Mouse (Mus musculus) intestine, embryonic 15.5 days (tissue): ENCODE measurements around the gene Fam210b. TPM values are rescaled to one million over a fixed set of nuclear protein-coding genes. Genes with fewer than 3 reads are reported as not detected.

Experiments
- ATAC-seq: fragments of 200-750 bp; cut with Nextera tagmentation; 2 replicates; pipeline ENCODE4 v1.8.0; 2017; ENCODE audit warnings: moderate TSS enrichment, moderate library complexity
- H3K27ac ChIP-seq: fragments of 300-500 bp; sonication (generic); 2 replicates; pipeline ENCODE4 v1.5.1; 2015; ENCODE audit warnings: mild to moderate bottlenecking, inconsistent platforms
- H3K27me3 ChIP-seq: fragments of 300-500 bp; sonication (generic); replicated peaks from 2 replicates; pipeline ENCODE4 v1.6.1; 2015; ENCODE audit warnings: inconsistent platforms
- H3K36me3 ChIP-seq: fragments of 300-500 bp; sonication (generic); 2 replicates; pipeline ENCODE4 v1.6.1; 2015; ENCODE audit warnings: inconsistent platforms
- H3K4me1 ChIP-seq: fragments of 300-500 bp; sonication (generic); replicated peaks from 2 replicates; pipeline ENCODE4 v1.6.1; 2015; ENCODE audit warnings: inconsistent platforms
- H3K4me2 ChIP-seq: fragments of 300-500 bp; sonication (generic); replicated peaks from 2 replicates; pipeline ENCODE4 v1.6.1; 2015; ENCODE audit warnings: mild to moderate bottlenecking, inconsistent platforms
- H3K4me3 ChIP-seq: fragments of 300-500 bp; sonication (generic); replicated peaks from 2 replicates; pipeline ENCODE4 v1.5.1; 2015; ENCODE audit warnings: inconsistent platforms
- H3K9ac ChIP-seq: fragments of 300-500 bp; sonication (generic); 2 replicates; pipeline ENCODE4 v1.6.1; 2015; ENCODE audit warnings: inconsistent platforms
- H3K9me3 ChIP-seq: fragments of 300-500 bp; sonication (generic); 2 replicates; pipeline ENCODE4 v1.6.1; 2016; ENCODE audit warnings: inconsistent platforms
- WGBS: fragments of 180-500 bp; shearing (Covaris S2); methylation state at CpG from one replicate; pipeline ENCODE4 v1.1.7; 2015; 5-methylcytosine and 5-hydroxymethylcytosine counted together
- polyA plus RNA-seq: library from polyadenylated mRNA; unstranded; fragments of >200 nt; fragmentation: Nextera tagmentation; extraction: Ambion mirVana; gene quantifications from 2 replicates; pipeline ENCODE4 v1.2.1, GENCODE M21; 2015

Fam210b gene
- polyA plus RNA-seq, 1 experiment from 2014 or later = 14.5 TPM

DNA sequence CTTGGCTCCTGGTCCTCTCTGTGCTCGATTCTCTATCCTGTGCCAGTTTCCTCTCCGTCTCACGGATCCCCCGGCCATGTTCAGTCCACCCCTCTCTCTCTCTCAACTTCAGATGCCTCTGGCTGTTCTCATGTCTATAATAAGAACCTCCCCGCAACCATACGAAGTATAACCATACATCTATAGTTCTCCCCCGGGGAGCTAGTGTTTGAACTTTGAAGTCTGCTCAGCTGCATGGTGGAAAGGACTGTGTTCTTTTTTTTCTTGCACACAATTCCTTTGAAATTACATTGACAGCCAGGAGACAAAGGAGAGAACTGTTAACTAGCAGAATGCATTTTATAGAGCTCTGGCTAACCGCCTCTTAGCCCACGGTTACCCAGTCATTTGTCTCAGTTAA, 9.4 kb downstream of the Fam210b start:
- Histone ChIP-seq H3K9ac (no peak overlapping the region), H3K4me3 (no peak overlapping the region), H3K27me3 (no peaks in the 10 kb centered on the region), H3K4me2 (no peak overlapping the region), H3K27ac (no peak overlapping the region), H3K4me1 (no peaks in the 10 kb centered on the region), H3K9me3 (no peaks in the 10 kb centered on the region), H3K36me3 (peaks cover 41% of the 10 kb centered on the region)
- no peak for ATAC-seq
- WGBS = 77% methylated on average over 9 of the region's 9 CpGs

DNA sequence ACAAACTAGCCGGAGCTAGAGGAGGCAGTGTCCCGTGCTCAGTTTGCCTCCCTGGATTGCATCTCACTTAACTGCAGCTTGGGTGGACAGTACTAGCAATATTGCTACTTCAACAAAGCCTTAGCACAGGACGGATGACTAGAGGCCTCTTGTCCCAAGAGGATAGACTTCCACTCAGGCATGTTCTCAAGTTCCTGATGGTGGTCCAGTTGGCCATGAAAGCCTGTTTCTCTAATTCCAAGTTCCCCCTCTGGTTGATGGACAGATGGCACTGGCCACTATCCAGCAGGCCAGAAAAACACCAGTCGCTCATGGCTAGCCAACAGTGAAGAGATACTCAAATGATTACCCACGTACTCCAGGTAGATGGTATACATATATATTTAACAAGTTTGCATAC, 10.5 kb downstream of the Fam210b start:
- Histone ChIP-seq H3K4me2 (no peak overlapping the region), H3K9me3 (no peaks in the 10 kb centered on the region), H3K4me3 (no peak overlapping the region), H3K9ac (no peak overlapping the region), H3K4me1 (no peaks in the 10 kb centered on the region), H3K36me3 (peaks cover 48% of the 10 kb centered on the region), H3K27ac (no peak overlapping the region), H3K27me3 (no peaks in the 10 kb centered on the region)
- no peak for ATAC-seq
- 90% methylated on average over 5 of the region's 5 CpGs for WGBS

DNA sequence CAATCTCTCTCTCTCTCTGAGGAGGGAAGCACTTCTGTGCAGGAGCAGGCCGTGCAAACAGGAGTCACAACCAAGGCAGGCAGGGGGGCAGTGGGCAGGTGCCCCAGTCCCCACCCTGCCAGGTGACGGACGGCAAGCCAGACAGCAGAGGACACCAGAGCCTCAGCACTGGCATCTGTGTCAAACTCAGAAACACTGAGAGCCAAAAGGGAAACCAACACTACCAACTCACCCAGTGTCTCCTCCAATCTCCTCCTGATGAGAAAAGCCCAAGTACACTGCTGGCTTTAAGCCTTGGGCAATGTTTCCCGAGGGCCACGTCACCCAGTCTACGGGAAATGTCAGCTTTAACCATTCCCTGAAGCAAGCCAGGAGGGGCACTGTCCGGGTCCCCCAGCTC, 17.8 kb downstream of the Fam210b start:
- WGBS = 82% methylated on average over 7 of the region's 7 CpGs
- ATAC-seq = no peak
- no peaks in the 10 kb centered on the region for H3K9me3 ChIP-seq
- peaks cover 55% of the 10 kb centered on the region for H3K36me3 ChIP-seq
- H3K4me3 ChIP-seq = no peak overlapping the region
- 0 out of 2 replicates have a peak, but pooled peaks cover 2% of the 10 kb centered on the region for H3K4me1 ChIP-seq
- H3K27ac ChIP-seq = no peak overlapping the region
- H3K27me3 ChIP-seq = no peaks in the 10 kb centered on the region
- no peak overlapping the region for H3K4me2 ChIP-seq
- H3K9ac ChIP-seq = no peak overlapping the region

DNA sequence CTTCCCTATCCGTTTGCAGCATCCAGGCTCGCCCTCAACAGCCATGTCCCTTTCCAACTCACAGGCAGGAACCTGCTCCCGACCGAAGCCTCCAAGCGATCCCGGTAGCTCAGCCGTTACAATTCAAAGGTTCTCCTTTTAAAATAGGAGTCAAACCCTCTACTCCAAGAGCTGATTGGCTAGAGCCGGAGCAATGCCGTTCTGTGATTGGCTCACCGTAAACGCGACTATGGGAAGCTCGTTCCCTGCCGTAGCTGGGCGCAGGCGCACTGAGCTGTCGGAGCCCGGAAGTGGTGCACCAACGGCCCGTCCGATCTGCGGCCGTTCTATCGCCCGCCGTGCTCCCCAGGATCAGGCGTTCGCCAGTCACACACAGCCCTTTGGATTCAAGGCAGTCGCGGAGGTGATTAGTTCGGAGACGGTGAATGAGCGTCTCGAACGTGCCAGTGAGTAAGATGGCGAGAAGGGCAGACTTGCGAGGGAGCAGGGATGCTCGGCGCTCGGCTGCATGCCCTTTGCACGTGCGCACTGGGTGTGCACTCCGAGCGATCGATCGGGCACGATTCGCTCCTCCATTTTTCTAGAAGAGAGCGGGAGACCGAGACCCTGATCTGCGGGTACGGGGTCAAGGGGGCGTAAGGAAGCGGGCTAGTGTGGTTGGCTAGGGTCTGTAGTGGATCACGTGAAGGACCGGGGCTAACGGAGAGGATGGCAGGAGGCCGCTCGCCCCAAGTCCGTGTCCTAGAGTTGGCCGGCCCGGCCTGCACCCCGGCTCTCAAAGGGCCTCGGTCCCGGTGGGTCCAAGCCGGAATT, 25.3 kb downstream of the Fam210b start, which contains the start of the genes Aurka and Cstf1:
TSS of gene Aurka (minus strand) at position 125 of the 813 bp plus-strand sequence.
TSS of gene Cstf1 (plus strand) at position 271 of the 813 bp plus-strand sequence.
- ATAC-seq = peak; percentile 99
- peak within 1 kb of the TSS; percentile 91 for H3K9ac ChIP-seq
- no peaks in the 10 kb centered on the region for H3K27me3 ChIP-seq
- peak within 1 kb of the TSS; percentile 66 for H3K4me2 ChIP-seq
- H3K9me3 ChIP-seq = no peaks in the 10 kb centered on the region
- H3K4me3 ChIP-seq = peak within 1 kb of the TSS; percentile 90
- under 1% methylated on average over 66 of the region's 66 CpGs for whole genome bisulfite sequencing
- H3K36me3 ChIP-seq = peaks cover 21% of the 10 kb centered on the region
- peak within 1 kb of the TSS; percentile 88 for H3K27ac ChIP-seq
- peaks cover 12% of the 10 kb centered on the region for H3K4me1 ChIP-seq

DNA sequence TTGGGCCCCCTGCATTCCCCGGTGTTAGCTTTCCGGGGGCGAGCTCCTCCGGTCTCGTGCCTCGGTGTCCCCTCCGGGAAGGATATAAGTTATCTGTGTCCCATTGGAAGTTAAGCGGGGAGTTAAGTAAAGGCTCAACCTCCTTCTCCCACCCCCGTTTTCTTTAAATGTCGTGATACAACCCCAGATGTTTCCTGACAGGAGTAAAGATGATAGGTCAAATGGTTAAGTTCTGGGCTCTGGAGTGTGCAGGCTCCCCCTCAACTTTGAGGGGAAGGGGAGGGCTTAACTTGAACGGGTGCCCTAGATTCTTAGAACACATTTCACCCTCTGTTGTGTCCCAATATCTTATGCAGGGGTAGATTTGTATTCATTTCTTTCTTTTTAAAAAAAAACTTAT, 25.9 kb downstream of the Fam210b start:
- Histone ChIP-seq H3K4me3 (peak overlapping the region; percentile 90), H3K27me3 (no peaks in the 10 kb centered on the region), H3K36me3 (peaks cover 27% of the 10 kb centered on the region), H3K4me1 (peaks cover 12% of the 10 kb centered on the region), H3K9ac (peak overlapping the region; percentile 91), H3K9me3 (no peaks in the 10 kb centered on the region), H3K4me2 (peak overlapping the region; percentile 63), H3K27ac (peak overlapping the region; percentile 88)
- no peak; the same call in 1 of the 2 replicates for ATAC-seq
- WGBS = under 1% methylated on average over 11 of the region's 11 CpGs

DNA sequence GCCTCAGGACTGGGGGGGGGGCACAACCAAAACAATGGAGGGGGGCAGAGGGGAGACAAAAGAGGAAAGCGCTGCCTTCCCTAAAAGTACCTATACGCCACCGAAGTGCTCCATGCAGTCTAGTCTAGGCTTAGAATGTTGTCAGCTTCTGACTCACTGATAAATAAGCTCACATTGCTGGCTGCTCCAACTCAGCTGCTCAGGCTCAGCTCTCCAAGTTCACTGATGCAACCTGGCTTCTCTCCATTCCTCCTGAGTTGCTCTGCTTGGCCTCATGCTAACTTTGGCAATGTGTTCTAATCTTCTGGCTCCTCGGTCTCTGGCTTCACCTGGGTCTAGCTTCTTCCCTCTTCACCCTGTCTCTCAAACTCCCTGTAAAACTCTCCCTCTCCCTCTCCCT, 31.2 kb downstream of the Fam210b start:
- no peak overlapping the region for H3K4me3 ChIP-seq
- peaks cover 61% of the 10 kb centered on the region for H3K36me3 ChIP-seq
- WGBS = 85% methylated on average over 4 of the region's 4 CpGs
- no peaks in the 10 kb centered on the region for H3K9me3 ChIP-seq
- H3K27ac ChIP-seq = no peak overlapping the region
- H3K27me3 ChIP-seq = no peaks in the 10 kb centered on the region
- H3K4me1 ChIP-seq = 0 out of 2 replicates have a peak, but pooled peaks cover 4% of the 10 kb centered on the region
- no peak for ATAC-seq
- no peak overlapping the region for H3K9ac ChIP-seq
- no peak overlapping the region for H3K4me2 ChIP-seq

DNA sequence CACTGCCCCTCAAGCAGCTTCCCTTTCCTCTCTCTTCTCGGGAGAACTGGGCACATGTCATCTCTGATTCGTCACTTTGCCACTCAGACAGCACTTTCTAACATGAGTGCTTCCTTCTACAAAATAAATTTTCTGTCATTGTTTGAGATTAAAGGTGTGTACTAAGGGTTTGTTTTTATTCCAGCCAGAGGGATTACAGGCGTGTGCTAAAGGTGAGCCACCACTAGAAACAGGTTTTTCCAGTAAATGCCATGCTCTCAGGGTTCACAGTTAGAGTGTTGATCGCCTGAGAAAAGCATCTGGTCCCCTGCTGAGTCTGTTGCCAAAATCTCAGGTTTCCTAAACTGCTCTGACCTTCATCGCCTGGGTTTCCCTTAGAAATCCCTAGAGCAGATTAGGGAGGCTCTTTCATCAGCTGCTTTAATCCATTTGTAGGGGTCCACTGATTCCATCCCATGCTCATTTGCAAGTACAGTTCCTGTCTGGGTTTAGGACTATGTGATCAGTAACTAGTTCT, 31.7 kb downstream of the Fam210b start:
- H3K4me1 ChIP-seq = no peaks in the 10 kb centered on the region
- ATAC-seq = no peak
- H3K4me2 ChIP-seq = no peak overlapping the region
- no peaks in the 10 kb centered on the region for H3K27me3 ChIP-seq
- no peaks in the 10 kb centered on the region for H3K9me3 ChIP-seq
- no peak overlapping the region for H3K4me3 ChIP-seq
- WGBS = 57% methylated on average over 5 of the region's 5 CpGs
- peaks cover 65% of the 10 kb centered on the region for H3K36me3 ChIP-seq
- no peak overlapping the region for H3K27ac ChIP-seq
- no peak overlapping the region for H3K9ac ChIP-seq

DNA sequence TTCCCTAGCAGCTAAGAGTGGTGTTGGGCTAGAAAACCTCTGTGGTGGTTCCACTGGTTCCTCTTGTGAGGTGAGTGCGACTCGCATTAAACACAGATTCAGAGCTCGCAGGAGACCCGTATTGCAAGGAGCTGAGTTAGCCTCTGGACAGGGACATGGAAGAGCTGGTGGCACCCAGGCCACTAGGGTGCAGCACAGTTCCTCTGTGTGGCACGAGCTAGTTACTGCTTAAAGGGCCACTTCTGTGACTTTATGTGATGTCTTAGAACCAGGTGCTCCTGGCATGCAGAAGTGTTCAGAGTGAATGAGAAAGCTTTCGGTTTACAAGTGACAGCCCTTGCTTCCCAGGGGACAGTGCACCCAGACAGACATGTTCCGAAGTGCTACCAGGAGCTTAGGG, 33.0 kb downstream of the Fam210b start:
- H3K9ac ChIP-seq = no peak overlapping the region
- H3K27ac ChIP-seq = no peak overlapping the region
- ATAC-seq = no peak; the same call in 1 of the 2 replicates
- no peak overlapping the region for H3K4me3 ChIP-seq
- H3K27me3 ChIP-seq = no peaks in the 10 kb centered on the region
- whole genome bisulfite sequencing = 75% methylated on average over 7 of the region's 7 CpGs
- no peak overlapping the region for H3K4me2 ChIP-seq
- H3K4me1 ChIP-seq = no peaks in the 10 kb centered on the region
- no peaks in the 10 kb centered on the region for H3K9me3 ChIP-seq
- H3K36me3 ChIP-seq = peaks cover 65% of the 10 kb centered on the region

DNA sequence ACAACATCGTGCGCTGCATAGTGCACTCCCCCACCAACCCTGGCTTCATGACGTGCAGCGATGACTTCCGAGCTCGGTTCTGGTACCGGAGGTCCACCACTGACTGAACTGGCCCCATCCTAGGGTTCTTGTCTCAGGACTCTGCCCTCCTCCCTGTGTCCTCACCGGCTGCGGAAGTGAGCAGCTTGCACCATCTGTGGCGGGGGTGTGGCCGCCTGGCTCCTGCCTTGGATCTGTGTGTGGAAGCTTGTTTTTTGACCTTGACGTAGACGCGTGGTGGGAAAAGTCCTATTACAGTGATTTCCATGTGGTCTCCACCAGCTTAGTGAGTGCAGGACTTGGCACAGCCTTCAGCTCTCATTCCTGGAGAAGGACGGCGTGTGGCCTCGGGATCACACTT, 35.1 kb downstream of the Fam210b start:
- Histone ChIP-seq H3K4me1 (no peaks in the 10 kb centered on the region), H3K4me3 (no peak overlapping the region), H3K4me2 (no peak overlapping the region), H3K36me3 (peaks cover 53% of the 10 kb centered on the region), H3K9me3 (no peaks in the 10 kb centered on the region), H3K27ac (no peak overlapping the region), H3K27me3 (no peaks in the 10 kb centered on the region), H3K9ac (no peak overlapping the region)
- WGBS = 91% methylated on average over 17 of the region's 17 CpGs
- no peak; the same call in 1 of the 2 replicates for ATAC-seq

DNA sequence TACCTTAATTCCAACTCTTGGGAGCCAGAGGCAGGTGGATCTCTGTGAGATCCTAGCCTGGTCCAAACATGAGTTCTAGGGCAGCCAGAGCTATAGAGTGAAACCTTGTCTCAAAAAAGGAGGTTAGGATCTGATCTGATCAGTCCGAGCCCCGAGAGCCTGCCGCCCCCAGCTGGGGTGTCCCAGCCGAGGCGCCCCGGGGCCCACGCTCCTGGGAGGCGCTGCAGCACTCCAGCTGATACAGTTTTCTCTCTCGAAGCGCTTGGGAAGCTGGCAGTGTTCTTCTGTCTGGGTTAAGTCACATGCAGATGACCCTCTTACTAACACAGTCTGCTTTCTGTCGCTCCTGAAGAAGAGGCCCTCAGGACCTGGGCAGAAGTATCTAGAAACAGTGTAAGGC, 36.0 kb downstream of the Fam210b start:
- H3K4me2 ChIP-seq = no peak overlapping the region
- no peaks in the 10 kb centered on the region for H3K9me3 ChIP-seq
- WGBS = 93% methylated on average over 11 of the region's 11 CpGs
- H3K4me1 ChIP-seq = no peaks in the 10 kb centered on the region
- no peaks in the 10 kb centered on the region for H3K27me3 ChIP-seq
- no peak for ATAC-seq
- no peak overlapping the region for H3K27ac ChIP-seq
- no peak overlapping the region for H3K9ac ChIP-seq
- H3K36me3 ChIP-seq = peaks cover 45% of the 10 kb centered on the region
- H3K4me3 ChIP-seq = no peak overlapping the region

DNA sequence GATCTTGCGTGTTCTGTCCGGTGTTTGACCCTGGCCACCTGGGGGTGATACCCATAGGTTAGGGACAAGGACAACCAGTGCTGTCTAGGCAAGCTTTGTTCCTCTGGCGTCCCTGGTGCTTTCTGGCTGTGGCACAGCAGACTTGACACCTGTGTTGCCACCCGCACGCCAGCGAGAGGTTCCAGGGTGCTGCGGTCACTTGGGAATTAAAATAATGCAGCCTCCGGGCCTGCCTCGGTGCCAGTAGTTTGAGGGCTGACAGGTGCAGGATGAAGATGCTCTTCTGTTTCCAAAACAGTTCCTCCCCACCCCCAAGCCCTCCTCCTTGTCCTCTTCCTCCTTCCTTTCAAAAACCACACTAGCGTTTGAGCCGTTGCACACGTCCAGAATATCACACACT, 36.5 kb downstream of the Fam210b start:
- Histone ChIP-seq H3K4me1 (no peaks in the 10 kb centered on the region), H3K36me3 (peaks cover 41% of the 10 kb centered on the region), H3K27ac (no peak overlapping the region), H3K9me3 (no peaks in the 10 kb centered on the region), H3K9ac (no peak overlapping the region), H3K4me2 (no peak overlapping the region), H3K27me3 (no peaks in the 10 kb centered on the region), H3K4me3 (no peak overlapping the region)
- ATAC-seq = no peak
- 88% methylated on average over 12 of the region's 12 CpGs for WGBS

DNA sequence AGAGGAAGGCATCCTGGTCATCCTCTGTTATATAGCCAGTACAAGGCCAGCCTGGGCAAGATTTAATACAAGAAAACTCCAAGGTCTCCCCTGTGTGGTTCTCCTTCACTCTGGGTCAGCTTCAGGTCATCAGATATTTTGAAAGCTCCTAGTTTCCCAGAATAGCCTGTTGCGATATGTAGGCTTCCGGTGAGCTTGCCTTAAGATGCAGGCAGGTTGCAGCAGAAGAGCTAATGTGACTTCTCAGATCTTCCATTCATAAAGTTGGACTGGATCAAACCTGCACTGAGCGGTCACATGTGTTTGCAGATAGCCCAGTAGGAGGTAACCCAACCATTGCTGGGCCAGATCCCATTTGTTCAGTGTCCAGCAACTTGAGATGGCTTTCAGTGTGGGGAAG, 39.4 kb downstream of the Fam210b start:
- no peaks in the 10 kb centered on the region for H3K9me3 ChIP-seq
- H3K27ac ChIP-seq = no peak overlapping the region
- H3K36me3 ChIP-seq = peaks cover 19% of the 10 kb centered on the region
- 89% methylated on average over 3 of the region's 3 CpGs for WGBS
- no peaks in the 10 kb centered on the region for H3K27me3 ChIP-seq
- no peak overlapping the region for H3K9ac ChIP-seq
- H3K4me1 ChIP-seq = no peaks in the 10 kb centered on the region
- no peak overlapping the region for H3K4me3 ChIP-seq
- H3K4me2 ChIP-seq = no peak overlapping the region
- ATAC-seq = no peak

DNA sequence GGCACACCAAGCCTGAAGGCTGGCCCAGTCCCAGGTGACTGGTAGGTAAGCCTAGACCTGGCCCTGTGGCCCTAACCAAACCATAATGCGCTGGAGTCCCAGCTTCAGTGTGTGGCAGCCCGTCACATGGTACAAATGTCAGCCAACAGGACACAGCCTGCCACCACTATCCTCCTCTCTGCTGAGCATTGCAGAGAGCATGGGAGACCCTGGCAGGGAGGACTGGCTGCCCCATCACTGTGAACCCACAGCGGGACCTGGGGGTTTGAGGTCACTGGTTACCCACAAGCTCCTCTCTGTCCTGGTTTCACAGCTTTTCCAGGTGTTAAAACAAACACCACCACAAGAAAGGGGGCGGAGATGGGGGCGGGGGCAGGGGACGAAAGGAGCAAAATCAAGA, 45.0 kb downstream of the Fam210b start:
- Histone ChIP-seq H3K9ac (no peak overlapping the region), H3K36me3 (no peaks in the 10 kb centered on the region), H3K9me3 (no peaks in the 10 kb centered on the region), H3K27ac (no peak overlapping the region), H3K27me3 (no peaks in the 10 kb centered on the region), H3K4me1 (no peaks in the 10 kb centered on the region), H3K4me3 (no peak overlapping the region), H3K4me2 (no peak overlapping the region)
- WGBS = 22% methylated on average over 6 of the region's 6 CpGs
- no peak for ATAC-seq
